Mouse (Mus musculus): ENCODE results near the gene Rasgef1b. TPM values are rescaled to one million over a fixed set of nuclear protein-coding genes. Genes with fewer than 3 reads are reported as not detected.

Gene Rasgef1b
- polyA plus RNA-seq, 1 experiment from 2014 or later = 115 TPM

- no peaks in the 10 kb centered on the region for H3K27me3 ChIP-seq
- H3K9ac ChIP-seq (replicated peaks) = no peak overlapping the region
- peaks cover 42% of the 10 kb centered on the region for H3K36me3 ChIP-seq
- H3K4me1 ChIP-seq = peaks cover 21% of the 10 kb centered on the region
- no peak for ATAC-seq (replicated peaks)
- H3K4me2 ChIP-seq (replicated peaks) = no peak overlapping the region
- no peak overlapping the region for H3K4me3 ChIP-seq
- no peak overlapping the region for H3K27ac ChIP-seq (replicated peaks)
- no peaks in the 10 kb centered on the region for H3K9me3 ChIP-seq
- WGBS = 86% methylated on average over 11 of the region's 11 CpGs
These were observed 486.7 kb downstream of the Rasgef1b start for GRCm38 (mm10) chr5:99241988-99242740.

- 98% methylated on average over 6 of the region's 6 CpGs for WGBS
- ATAC-seq (replicated peaks) = no peak
- Histone ChIP-seq H3K9me3 (no peaks in the 10 kb centered on the region), H3K4me2 (replicated peaks) (no peak overlapping the region), H3K4me3 (no peak overlapping the region), H3K9ac (replicated peaks) (no peak overlapping the region), H3K27me3 (no peaks in the 10 kb centered on the region), H3K36me3 (peaks cover 55% of the 10 kb centered on the region), H3K4me1 (peaks cover 7% of the 10 kb centered on the region), H3K27ac (replicated peaks) (no peak overlapping the region)
These were observed 488.4 kb downstream of the Rasgef1b start for GRCm38 (mm10) chr5:99240501-99240900.

DNA sequence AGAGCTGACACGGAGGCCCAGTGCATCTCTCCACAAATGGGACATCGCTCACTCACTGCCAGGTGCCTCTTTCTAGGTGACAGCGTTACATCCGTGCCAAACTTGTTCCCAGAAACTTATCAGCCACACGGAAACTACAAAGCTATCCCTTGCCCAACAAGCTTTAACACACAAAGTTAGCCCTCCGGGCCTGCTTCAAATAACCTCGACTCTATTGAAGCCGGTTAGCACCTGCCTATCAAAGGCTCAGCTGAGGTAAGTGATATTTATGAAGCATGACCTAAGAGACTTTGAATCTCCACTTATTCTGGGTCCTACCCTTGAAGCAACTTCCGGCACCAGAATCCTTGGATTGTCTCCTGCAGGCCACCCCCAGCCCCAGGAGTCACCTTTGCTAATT, 489.2 kb downstream of the Rasgef1b start:
- Histone ChIP-seq H3K4me2 (replicated peaks) (no peak overlapping the region), H3K9ac (replicated peaks) (no peak overlapping the region), H3K27me3 (no peaks in the 10 kb centered on the region), H3K36me3 (peaks cover 59% of the 10 kb centered on the region), H3K4me3 (no peak overlapping the region), H3K9me3 (no peaks in the 10 kb centered on the region), H3K27ac (replicated peaks) (no peak overlapping the region), H3K4me1 (0 out of 2 replicates have a peak, but pooled peaks cover 3% of the 10 kb centered on the region)
- no peak for ATAC-seq (replicated peaks)
- WGBS = 93% methylated on average over 9 of the region's 9 CpGs

DNA sequence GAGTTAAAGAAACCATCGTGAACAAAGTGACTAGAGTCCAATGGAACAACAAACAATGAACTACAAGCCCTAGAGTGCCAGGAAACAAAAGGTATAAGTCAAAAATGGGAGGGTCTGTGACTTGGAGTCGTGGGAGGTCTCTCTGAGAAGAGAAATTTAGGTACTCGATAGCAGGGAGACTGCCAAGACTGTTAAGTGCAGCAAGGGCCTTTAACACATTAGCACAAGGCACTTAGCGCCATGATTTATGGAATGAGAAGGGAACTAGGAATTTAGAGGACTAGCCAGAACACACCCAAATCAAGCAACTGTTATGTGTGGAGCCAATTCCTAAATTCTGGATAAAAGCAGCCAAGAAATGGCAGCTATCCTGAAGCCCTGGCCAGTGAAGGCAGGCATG, 490.7 kb downstream of the Rasgef1b start:
- Histone ChIP-seq H3K9ac (replicated peaks) (no peak overlapping the region), H3K4me1 (0 out of 2 replicates have a peak, but pooled peaks cover 3% of the 10 kb centered on the region), H3K27ac (replicated peaks) (no peak overlapping the region), H3K27me3 (no peaks in the 10 kb centered on the region), H3K36me3 (peaks cover 74% of the 10 kb centered on the region), H3K4me3 (no peak overlapping the region), H3K9me3 (no peaks in the 10 kb centered on the region), H3K4me2 (replicated peaks) (no peak overlapping the region)
- ATAC-seq (replicated peaks) = no peak
- 86% methylated on average over 4 of the region's 4 CpGs for WGBS

DNA sequence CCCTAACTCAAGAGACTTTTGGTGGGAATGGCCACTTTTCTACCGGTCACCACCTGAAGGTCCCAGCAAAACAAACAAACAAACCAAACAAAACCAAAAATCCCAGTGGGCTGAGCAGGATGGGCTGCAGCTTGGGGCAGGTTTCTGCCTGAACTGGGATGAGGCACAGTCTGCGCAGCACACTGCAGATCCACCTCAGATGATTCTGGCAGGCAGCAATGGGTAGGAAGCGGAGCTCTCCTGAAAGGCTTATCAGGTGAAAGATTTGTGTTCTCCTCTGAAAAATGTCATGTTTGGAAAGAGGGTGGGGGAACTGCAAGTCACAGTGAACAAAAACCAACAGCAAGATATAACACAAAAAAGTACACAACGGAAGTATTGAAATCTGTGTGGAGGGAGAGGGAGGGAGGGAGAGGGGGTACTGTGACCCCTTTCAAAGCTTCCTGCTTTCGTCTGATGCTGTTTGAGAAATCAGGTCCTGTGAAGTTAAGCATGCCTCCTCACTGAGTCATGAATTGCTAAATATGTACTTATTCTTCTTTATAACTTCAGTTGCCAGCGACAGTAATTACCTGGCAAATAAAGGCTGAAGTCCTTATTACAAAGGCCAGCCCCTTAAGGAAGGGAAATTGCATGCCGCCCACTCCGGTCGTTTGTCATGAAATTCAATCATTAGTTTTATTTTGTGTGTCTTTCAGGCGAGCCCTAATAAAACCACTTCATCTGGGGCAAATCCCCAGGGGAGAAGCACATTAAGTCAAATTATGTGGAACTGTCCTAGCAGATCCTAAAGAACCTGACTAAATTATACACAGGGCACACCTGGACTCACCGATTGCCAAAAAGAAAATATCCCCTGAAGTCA, 491.7 kb downstream of the Rasgef1b start:
- no peaks in the 10 kb centered on the region for H3K27me3 ChIP-seq
- H3K36me3 ChIP-seq = peaks cover 82% of the 10 kb centered on the region
- H3K9me3 ChIP-seq = no peaks in the 10 kb centered on the region
- WGBS = 40% methylated on average over 11 of the region's 11 CpGs
- H3K4me3 ChIP-seq = no peak overlapping the region
- no peak for ATAC-seq (replicated peaks)
- H3K4me1 ChIP-seq = 0 out of 2 replicates have a peak, but pooled peaks cover 3% of the 10 kb centered on the region
- H3K9ac ChIP-seq (replicated peaks) = no peak overlapping the region
- H3K4me2 ChIP-seq (replicated peaks) = no peak overlapping the region
- H3K27ac ChIP-seq (replicated peaks) = no peak overlapping the region

DNA sequence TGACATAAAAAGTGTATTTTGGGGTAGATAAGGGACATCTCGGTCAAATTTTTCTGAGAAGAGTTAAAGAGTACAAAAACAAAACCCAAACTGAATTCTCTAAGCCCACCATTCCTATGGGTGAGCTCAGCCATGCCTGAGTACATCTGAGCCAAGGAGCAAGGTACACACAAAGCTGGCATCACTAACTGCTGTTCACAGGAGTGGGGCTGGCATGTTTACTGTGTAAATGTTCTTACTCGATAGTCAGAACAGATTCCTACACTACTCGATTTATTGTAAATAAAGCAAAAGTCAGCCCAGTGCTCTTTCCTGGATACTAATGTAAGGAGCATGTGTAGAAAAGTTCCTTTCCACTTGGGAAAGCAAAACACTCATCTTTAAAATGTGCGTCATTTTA, 492.4 kb downstream of the Rasgef1b start:
- Histone ChIP-seq H3K9ac (replicated peaks) (no peak overlapping the region), H3K27me3 (no peaks in the 10 kb centered on the region), H3K9me3 (no peaks in the 10 kb centered on the region), H3K36me3 (peaks cover 82% of the 10 kb centered on the region), H3K4me3 (no peak overlapping the region), H3K4me2 (replicated peaks) (no peak overlapping the region), H3K27ac (replicated peaks) (no peak overlapping the region), H3K4me1 (0 out of 2 replicates have a peak, but pooled peaks cover 3% of the 10 kb centered on the region)
- WGBS = 89% methylated on average over 4 of the region's 4 CpGs
- ATAC-seq (replicated peaks) = no peak

GRCm38 (mm10) chr5:99234275-99234674, 494.6 kb downstream of the Rasgef1b start:
- H3K4me3 ChIP-seq = no peak overlapping the region
- peaks cover 78% of the 10 kb centered on the region for H3K36me3 ChIP-seq
- ATAC-seq (replicated peaks) = no peak
- no peaks in the 10 kb centered on the region for H3K9me3 ChIP-seq
- no peak overlapping the region for H3K27ac ChIP-seq (replicated peaks)
- no peak overlapping the region for H3K9ac ChIP-seq (replicated peaks)
- H3K4me1 ChIP-seq = 0 out of 2 replicates have a peak, but pooled peaks cover 3% of the 10 kb centered on the region
- H3K27me3 ChIP-seq = no peaks in the 10 kb centered on the region
- H3K4me2 ChIP-seq (replicated peaks) = no peak overlapping the region
- WGBS = 94% methylated on average over 17 of the region's 17 CpGs

DNA sequence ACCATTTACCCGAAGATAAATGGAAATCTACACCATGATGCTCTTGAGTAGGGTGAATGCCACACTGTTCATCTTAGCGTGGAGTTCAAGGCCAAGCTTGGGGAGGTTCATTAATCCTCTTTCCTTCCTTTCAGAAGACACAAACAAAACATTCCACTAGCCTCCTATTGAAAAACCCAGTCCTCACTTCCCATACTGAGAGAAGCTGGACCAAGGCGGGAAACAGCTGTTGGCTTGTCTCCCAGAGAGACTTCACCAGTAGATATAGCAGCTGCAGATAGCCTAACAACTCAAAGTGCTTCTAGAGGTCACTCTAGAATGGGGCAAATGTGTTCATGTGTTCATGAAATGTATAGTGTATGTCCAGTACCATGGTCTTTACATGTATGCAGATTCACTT, 495.7 kb downstream of the Rasgef1b start:
- Histone ChIP-seq H3K9me3 (no peaks in the 10 kb centered on the region), H3K9ac (replicated peaks) (no peak overlapping the region), H3K4me2 (replicated peaks) (no peak overlapping the region), H3K36me3 (peaks cover 78% of the 10 kb centered on the region), H3K4me1 (0 out of 2 replicates have a peak, but pooled peaks cover 3% of the 10 kb centered on the region), H3K27ac (replicated peaks) (no peak overlapping the region), H3K4me3 (no peak overlapping the region), H3K27me3 (no peaks in the 10 kb centered on the region)
- 67% methylated on average over 3 of the region's 3 CpGs for WGBS
- no peak for ATAC-seq (replicated peaks)

GRCm38 (mm10) chr5:99232410-99232809, 496.5 kb downstream of the Rasgef1b start:
- WGBS = 98% methylated on average over 8 of the region's 8 CpGs
- H3K4me3 ChIP-seq = no peak overlapping the region

DNA sequence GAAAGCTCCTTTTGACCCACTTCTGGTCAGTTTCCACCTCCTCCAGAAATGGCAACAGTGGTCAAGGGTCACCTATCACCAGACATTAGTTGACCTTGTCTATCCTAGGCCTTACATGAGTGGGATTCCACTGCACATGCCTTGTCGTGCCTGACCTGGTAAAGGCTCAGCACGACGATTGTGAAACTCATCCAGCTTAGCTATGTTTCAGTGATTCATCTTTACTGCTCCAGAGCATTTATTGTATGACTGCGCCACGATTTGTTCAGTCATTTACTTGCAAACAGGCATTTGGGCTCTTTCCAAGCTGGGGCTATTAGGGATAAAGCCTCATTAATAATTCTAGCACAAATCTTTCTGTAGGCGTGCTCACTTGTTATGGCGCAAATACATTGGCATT, 498.4 kb downstream of the Rasgef1b start:
- Histone ChIP-seq H3K4me2 (replicated peaks) (no peak overlapping the region), H3K9ac (replicated peaks) (no peak overlapping the region), H3K4me1 (no peaks in the 10 kb centered on the region), H3K27ac (replicated peaks) (no peak overlapping the region), H3K27me3 (no peaks in the 10 kb centered on the region), H3K4me3 (no peak overlapping the region), H3K9me3 (no peaks in the 10 kb centered on the region), H3K36me3 (peaks cover 79% of the 10 kb centered on the region)
- 52% methylated on average over 7 of the region's 7 CpGs for WGBS
- no peak for ATAC-seq (replicated peaks)

More at GRCm38 (mm10) chr5:99232410-99232809, 496.5 kb downstream of the Rasgef1b start:
- no peak for ATAC-seq (replicated peaks)
- Histone ChIP-seq H3K36me3 (peaks cover 84% of the 10 kb centered on the region), H3K4me2 (replicated peaks) (no peak overlapping the region), H3K27ac (replicated peaks) (no peak overlapping the region), H3K4me1 (0 out of 2 replicates have a peak, but pooled peaks cover 3% of the 10 kb centered on the region), H3K27me3 (no peaks in the 10 kb centered on the region), H3K9me3 (no peaks in the 10 kb centered on the region), H3K9ac (replicated peaks) (no peak overlapping the region)

DNA sequence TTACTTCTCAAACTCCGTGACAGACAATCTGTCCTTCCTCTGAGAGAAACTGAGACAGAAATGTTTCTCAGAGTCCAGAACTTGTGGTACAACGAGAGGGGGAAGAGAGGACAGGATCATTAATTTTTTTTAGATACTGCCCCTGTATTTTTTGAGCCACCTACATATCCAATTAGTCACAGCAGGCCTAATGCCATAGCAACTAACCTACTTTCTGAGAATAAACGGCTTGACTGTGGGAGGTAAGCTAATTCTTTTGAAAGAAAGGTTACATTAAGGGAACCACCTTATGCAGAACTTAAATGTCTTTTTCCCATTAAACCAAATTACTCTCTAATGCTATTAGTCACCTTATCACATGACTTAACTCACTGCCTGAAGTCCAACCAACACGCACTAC, 501.5 kb downstream of the Rasgef1b start:
- Histone ChIP-seq H3K4me1 (peaks cover 6% of the 10 kb centered on the region), H3K36me3 (peaks cover 72% of the 10 kb centered on the region), H3K9ac (replicated peaks) (no peak overlapping the region), H3K9me3 (no peaks in the 10 kb centered on the region), H3K27ac (replicated peaks) (no peak overlapping the region), H3K27me3 (no peaks in the 10 kb centered on the region), H3K4me3 (no peak overlapping the region), H3K4me2 (replicated peaks) (no peak overlapping the region)
- no peak for ATAC-seq (replicated peaks)
- WGBS = 67% methylated on average over 4 of the region's 4 CpGs

GRCm38 (mm10) chr5:99224571-99225011, 504.3 kb downstream of the Rasgef1b start:
- Histone ChIP-seq H3K4me1 (peaks cover 6% of the 10 kb centered on the region), H3K4me3 (no peak overlapping the region), H3K27ac (replicated peaks) (no peak overlapping the region), H3K36me3 (peaks cover 74% of the 10 kb centered on the region), H3K4me2 (replicated peaks) (no peak overlapping the region), H3K9ac (replicated peaks) (no peak overlapping the region), H3K9me3 (no peaks in the 10 kb centered on the region), H3K27me3 (no peaks in the 10 kb centered on the region)
- ATAC-seq (replicated peaks) = no peak
- WGBS = 55% methylated on average over 5 of the region's 5 CpGs

Measured in forebrain, embryonic 15.5 days (tissue).